Mouse (Mus musculus) intestine, embryonic 14.5 days (tissue): ENCODE results near the gene Ssr2. TPM values are rescaled to one million over a fixed set of nuclear protein-coding genes. Genes with fewer than 3 reads are reported as not detected.

Experiments
- ATAC-seq: fragments of 200-750 bp; cut with Nextera tagmentation; replicated peaks from 2 replicates; pipeline ENCODE4 v1.8.0; 2017; ENCODE audit warnings: low read depth, moderate number of reproducible peaks, moderate TSS enrichment, moderate library complexity; ENCODE audit not compliant: low FRiP score, low TSS enrichment
- DNase-seq: peaks from one replicate; pipeline ENCODE4 v3.0.0-alpha.2; 2018; ENCODE audit warnings: low spot score
- H3K27ac ChIP-seq: fragments of 300-500 bp; sonication (generic); 2 replicates; pipeline ENCODE4 v1.5.1; 2014; ENCODE audit warnings: low read depth, mild to moderate bottlenecking, control low read depth
- H3K27me3 ChIP-seq: fragments of 300-500 bp; sonication (generic); replicated peaks from 2 replicates; pipeline ENCODE4 v1.6.1; 2014; ENCODE audit warnings: low read length, control low read depth; ENCODE audit not compliant: control insufficient read depth, insufficient read depth
- H3K36me3 ChIP-seq: fragments of 300-500 bp; sonication (generic); 2 replicates; pipeline ENCODE4 v1.6.1; 2014; ENCODE audit warnings: low read length, control low read depth; ENCODE audit not compliant: control insufficient read depth, insufficient read depth
- H3K4me1 ChIP-seq: fragments of 300-500 bp; sonication (generic); replicated peaks from 2 replicates; pipeline ENCODE4 v1.6.1; 2014; ENCODE audit warnings: low read length, control low read depth, mixed read lengths; ENCODE audit not compliant: control insufficient read depth, insufficient read depth
- H3K4me2 ChIP-seq: fragments of 300-500 bp; sonication (generic); 2 replicates; pipeline ENCODE4 v1.6.1; 2014; ENCODE audit warnings: low read length
- H3K4me3 ChIP-seq: fragments of 300-500 bp; sonication (generic); 2 replicates; pipeline ENCODE4 v1.5.1; 2014; ENCODE audit warnings: low read depth, low read length, control low read depth, mixed read lengths
- H3K9ac ChIP-seq: fragments of 300-500 bp; sonication (generic); 2 replicates; pipeline ENCODE4 v1.6.1; 2014; ENCODE audit warnings: mild to moderate bottlenecking, low read length
- H3K9me3 ChIP-seq: fragments of 300-500 bp; sonication (generic); 2 replicates; pipeline ENCODE4 v1.6.1; 2016; ENCODE audit warnings: low read length, control low read depth; ENCODE audit not compliant: control insufficient read depth
- WGBS: fragments of 180-500 bp; shearing (Covaris S2); extraction: QIAGEN DNeasy Blood & Tissue Kit; methylation state at CpG from one replicate; pipeline ENCODE4 v1.1.7; 2014; 5-methylcytosine and 5-hydroxymethylcytosine counted together
- polyA plus RNA-seq: library from polyadenylated mRNA; unstranded; fragments of >200 nt; fragmentation: Nextera tagmentation; extraction: Ambion mirVana; gene quantifications from 2 replicates; pipeline ENCODE4 v1.2.1, GENCODE M21; 2014

Gene Ssr2
- polyA plus RNA-seq, 1 experiment from 2014 or later = 290 TPM

DNA sequence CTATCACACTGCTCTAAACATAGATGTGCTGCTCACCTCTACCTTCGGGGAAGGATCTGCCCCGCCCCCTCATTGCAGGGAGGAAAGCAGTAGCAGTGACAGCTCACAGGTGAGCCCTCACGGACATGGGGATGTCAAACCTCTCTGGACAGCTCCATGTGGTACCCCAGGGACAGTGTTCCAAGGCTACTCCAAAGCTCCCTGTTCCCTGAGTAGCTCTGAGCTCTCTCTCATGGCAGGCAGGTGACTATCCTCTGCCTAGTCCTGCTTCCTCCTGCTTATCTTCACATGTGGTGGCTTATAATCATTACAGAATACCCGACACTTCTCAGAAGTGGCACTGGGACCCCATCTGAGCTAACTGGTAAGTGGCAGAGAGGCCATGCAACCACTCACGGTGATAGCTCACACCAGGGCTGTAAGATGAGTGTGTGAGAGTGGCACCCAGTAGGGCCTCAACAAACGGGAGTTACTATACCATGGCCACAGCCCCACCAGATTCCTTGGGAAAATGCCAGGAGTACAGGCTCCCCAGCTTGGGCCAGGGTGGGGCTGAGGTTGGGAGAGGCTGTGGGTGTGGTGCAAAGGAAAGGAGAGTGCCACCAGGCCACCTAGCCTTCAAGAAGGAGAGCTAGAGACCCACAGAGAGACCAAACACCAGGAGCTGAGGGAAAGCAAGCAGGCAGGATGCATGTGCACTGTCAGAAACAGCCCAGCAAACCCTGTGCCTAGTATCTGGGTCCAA is 28.8 kb upstream of the Ssr2 start:
- Histone ChIP-seq H3K36me3 (0 out of 2 replicates have a peak, but pooled peaks cover 3% of the 10 kb centered on the region), H3K4me3 (no peak overlapping the region), H3K4me2 (peak overlapping the region; percentile 11; the same call in 1 of the 2 replicates), H3K27ac (no peak overlapping the region), H3K9ac (no peak overlapping the region), H3K27me3 (no peaks in the 10 kb centered on the region), H3K4me1 (peaks cover 8% of the 10 kb centered on the region), H3K9me3 (no peaks in the 10 kb centered on the region)
- ATAC-seq = 0 out of 2 replicates have a peak, but pooled peaks have one; percentile 12
- 67% methylated on average over 6 of the region's 6 CpGs for WGBS
- DNase-seq = no peak

DNA sequence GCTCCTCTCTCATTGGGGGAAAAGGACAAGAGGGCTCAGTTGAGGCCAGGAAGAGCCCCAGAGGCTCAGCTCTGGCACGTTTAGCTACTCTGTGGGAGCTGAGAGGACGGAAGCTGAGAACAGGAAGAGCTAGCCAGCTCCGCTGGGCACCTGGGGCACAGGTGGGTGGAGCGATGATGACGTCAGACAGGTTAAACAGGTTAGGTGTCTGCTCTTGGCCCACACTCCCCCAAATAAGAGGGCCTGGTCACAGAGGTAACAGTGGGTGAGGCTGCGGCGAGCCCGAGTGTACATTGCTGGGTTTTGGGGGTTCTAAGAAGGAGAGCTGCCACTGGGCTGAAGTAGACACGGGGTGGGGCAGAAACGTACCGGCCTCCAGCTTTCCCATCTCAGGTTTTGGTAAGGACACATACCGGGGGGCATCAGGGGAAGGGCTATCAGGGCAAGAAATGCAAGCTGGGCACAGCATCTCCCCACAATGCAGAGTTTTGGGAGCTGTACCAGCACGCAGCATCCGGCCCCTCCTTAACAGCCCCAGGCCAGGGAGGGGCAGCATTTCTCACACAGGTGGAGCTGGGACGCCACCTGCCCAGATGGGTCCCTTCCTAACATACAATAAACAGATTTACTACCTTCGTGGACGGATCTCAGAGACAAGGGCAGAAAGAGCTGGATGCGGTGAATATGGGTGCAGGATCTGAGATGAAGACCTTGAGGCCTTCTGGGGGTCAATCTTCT is 27.3 kb upstream of the Ssr2 start, which contains the start of gene Rab25:
Gene Rab25, minus strand, starts transcription at position 121 of the 738 bp plus-strand sequence.
- Histone ChIP-seq H3K9ac (no peak within 1 kb of the TSS), H3K36me3 (no peaks in the 10 kb centered on the region), H3K4me1 (peaks cover 13% of the 10 kb centered on the region), H3K4me2 (peak within 1 kb of the TSS; percentile 36), H3K4me3 (peak within 1 kb of the TSS; percentile 24), H3K27ac (peak within 1 kb of the TSS; percentile 4; the same call in 1 of the 2 replicates), H3K27me3 (no peaks in the 10 kb centered on the region), H3K9me3 (no peaks in the 10 kb centered on the region)
- DNase-seq (peak; percentile 77), ATAC-seq (peak; percentile 25; the same call in 1 of the 2 replicates)
- WGBS = 38% methylated on average over 18 of the region's 18 CpGs

DNA sequence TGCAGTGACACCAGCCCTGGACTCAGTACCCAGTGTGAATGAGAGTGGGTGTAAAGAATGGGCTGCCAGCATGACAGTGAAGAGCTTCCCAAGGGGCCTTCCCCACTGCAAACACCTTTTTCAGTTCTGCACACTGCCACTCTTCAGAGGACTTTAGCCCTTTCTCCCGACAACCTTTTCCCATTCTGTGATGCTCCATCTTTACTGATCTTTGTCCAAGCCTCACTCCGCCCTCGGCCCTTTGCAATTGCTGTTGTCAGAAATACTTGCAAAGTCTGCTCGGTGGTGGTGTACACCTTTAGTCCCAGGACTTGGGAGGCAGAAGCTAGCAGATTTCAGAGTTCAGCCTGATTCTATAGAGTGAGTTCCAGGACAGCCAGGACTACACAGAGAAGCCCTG is 24.1 kb upstream of the Ssr2 start:
- H3K9ac ChIP-seq = no peak overlapping the region
- peak overlapping the region; percentile 74; the same call in 1 of the 2 replicates for H3K4me3 ChIP-seq
- peak overlapping the region; percentile 95 for H3K4me2 ChIP-seq
- no peaks in the 10 kb centered on the region for H3K27me3 ChIP-seq
- H3K9me3 ChIP-seq = no peaks in the 10 kb centered on the region
- H3K4me1 ChIP-seq = peaks cover 21% of the 10 kb centered on the region
- no peak for DNase-seq
- peaks cover 16% of the 10 kb centered on the region for H3K36me3 ChIP-seq
- WGBS = 81% methylated on average over 4 of the region's 4 CpGs
- ATAC-seq = no peak
- no peak overlapping the region for H3K27ac ChIP-seq

DNA sequence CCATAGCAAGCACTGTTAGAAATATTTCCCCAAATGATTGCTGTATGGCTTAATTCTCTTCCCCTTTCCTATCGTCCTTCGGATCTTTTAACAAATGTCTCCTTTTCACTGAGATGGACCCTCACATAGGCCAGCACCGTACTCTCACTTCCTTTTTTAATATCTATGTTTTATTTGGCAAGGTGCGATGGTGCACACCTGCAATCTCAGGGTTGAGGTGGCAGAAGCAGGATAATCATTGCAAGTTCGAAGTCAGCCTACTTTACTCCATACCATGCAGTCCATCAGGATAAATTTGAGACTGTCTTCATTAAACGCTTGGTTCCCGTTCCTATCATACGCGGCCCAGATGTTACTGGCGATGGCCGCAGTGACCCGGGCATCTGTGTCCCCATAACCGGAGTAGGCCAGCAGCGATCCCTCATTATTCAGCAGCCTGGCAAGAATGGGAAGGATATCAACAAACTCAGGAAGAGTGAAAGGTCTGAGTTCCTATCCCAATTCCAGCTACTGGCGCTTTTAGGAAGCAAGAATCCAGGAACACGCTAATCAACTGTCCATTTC is 23.5 kb upstream of the Ssr2 start:
- DNase-seq (no peak), ATAC-seq (no peak)
- peak overlapping the region; percentile 99; the same call in 1 of the 2 replicates for H3K27ac ChIP-seq
- WGBS = 23% methylated on average over 16 of the region's 16 CpGs
- peak overlapping the region; percentile 74 for H3K4me3 ChIP-seq
- H3K4me2 ChIP-seq = peak overlapping the region; percentile 95
- H3K9me3 ChIP-seq = no peaks in the 10 kb centered on the region
- peaks cover 21% of the 10 kb centered on the region for H3K4me1 ChIP-seq
- H3K9ac ChIP-seq = peak overlapping the region; percentile 89
- H3K36me3 ChIP-seq = peaks cover 22% of the 10 kb centered on the region
- H3K27me3 ChIP-seq = no peaks in the 10 kb centered on the region

DNA sequence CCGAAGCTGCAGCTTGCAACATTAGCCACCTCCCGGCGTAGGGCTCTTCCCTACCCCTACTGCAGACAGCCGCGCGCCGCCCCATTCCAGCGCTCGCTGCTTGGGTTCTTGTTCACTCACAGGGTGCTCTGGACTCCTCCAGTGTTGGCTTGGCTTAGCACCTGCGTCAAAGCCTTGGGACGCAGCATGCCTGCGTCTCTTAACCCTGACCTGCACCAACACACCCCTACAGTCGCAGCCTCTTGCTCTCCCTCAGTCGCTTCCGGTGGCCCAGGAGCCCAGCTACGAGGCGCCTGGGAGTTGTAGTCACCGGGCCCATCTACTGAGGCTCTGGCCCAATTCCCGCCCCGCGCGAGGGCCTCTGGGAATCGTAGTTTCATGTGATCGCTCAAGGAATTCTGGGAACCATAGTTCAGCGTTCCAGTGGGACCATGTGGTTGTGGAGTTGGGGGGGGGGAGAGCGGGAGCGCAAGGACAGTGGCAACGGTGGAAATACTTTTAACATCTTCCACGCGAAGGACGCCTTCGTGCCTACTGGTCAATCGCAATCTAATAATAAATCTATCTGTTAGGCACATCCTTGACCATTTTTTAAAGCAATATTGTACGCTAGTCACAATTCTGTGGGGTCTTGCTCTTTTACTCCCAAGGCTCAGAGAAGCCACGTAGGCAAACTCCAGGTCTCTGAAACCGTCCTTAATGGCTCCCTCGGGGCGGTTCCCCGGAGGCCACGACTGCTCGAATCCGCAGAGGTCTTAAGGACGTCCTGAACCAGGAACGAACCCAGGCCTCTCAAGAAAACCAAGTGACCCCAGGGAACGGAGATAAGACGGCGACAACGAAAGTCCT is 22.8 kb upstream of the Ssr2 start, which contains the start of gene Lamtor2:
Gene Lamtor2, minus strand, starts transcription at position 399 of the 849 bp plus-strand sequence.
- ATAC-seq = peak; percentile 84

DNA sequence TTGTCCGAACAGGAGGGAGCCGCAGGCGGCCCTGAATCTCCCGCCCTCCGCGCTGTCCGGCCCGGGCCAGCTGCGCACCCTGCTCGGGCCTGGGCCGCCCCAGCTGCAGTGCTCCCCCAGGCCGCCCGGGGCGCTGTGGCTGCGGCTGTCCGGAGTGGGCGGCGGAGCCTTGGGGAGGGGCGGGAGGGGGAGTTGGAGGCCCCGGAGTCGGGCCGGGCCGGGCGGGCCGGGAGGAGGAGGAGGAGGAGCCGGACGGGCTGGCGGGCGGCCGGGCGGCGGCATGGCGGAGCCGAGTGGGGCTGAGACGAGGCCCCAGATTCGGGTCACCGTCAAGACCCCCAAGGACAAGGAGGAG is 22.2 kb upstream of the Ssr2 start, which contains the start of gene Ubqln4:
Gene Ubqln4, plus strand, starts transcription at position 234 of the 355 bp plus-strand sequence.
- ATAC-seq = peak; percentile 89
- Histone ChIP-seq H3K4me2 (peak within 1 kb of the TSS; percentile 95), H3K9me3 (no peaks in the 10 kb centered on the region), H3K27me3 (no peaks in the 10 kb centered on the region), H3K4me3 (peak within 1 kb of the TSS; percentile 74), H3K36me3 (peaks cover 35% of the 10 kb centered on the region), H3K27ac (peak within 1 kb of the TSS; percentile 99), H3K4me1 (peaks cover 21% of the 10 kb centered on the region), H3K9ac (peak within 1 kb of the TSS; percentile 89)
- WGBS = under 1% methylated on average over 32 of the region's 37 CpGs
- peak; percentile 96 for DNase-seq

More for the DNA sequence above, 22.8 kb upstream of the Ssr2 start, which contains the start of gene Lamtor2:
- Histone ChIP-seq H3K27ac (peak within 1 kb of the TSS; percentile 99), H3K36me3 (peaks cover 29% of the 10 kb centered on the region), H3K4me3 (peak within 1 kb of the TSS; percentile 74), H3K27me3 (no peaks in the 10 kb centered on the region), H3K4me1 (peaks cover 21% of the 10 kb centered on the region), H3K9me3 (no peaks in the 10 kb centered on the region), H3K9ac (peak within 1 kb of the TSS; percentile 89), H3K4me2 (peak within 1 kb of the TSS; percentile 95)
- WGBS = under 1% methylated on average over 48 of the region's 48 CpGs
- DNase-seq = peak; percentile 94

DNA sequence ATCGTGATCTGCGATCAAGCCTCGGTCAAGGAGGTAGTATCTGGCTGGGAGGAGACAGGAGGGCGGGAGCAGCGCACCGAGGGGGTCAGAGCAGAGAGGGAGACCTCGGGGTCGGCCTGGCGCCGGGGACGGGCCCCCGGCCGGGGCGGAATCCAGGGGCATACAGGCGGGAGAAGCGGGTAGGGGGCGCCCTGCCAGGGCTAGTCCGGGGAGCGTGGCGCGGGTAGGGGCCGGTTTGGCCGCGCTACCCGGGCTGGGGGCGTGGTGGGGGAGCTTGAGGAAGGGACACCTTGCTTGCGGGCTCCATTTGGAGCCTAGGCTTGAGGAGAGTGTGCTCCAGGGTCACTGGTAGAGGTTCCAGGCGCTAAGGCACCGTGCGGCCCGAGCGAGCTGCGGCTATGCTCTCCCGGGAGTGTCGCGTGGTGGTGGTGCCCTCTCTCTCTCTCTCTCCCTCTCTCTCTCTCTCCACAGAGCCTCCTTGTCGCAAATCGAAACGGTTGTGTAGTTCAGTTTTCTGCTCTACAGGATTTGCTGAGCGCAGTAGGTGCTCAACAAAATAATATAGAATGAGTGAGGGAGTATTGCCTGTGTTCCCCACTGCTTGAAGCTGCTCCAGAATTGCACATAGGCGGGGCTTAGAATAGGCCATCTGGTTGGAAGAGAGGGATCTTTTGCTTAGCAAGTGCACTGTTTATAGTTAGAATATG is 21.6 kb upstream of the Ssr2 start:
- Histone ChIP-seq H3K36me3 (peaks cover 41% of the 10 kb centered on the region), H3K27ac (peak overlapping the region; percentile 99), H3K4me1 (peaks cover 21% of the 10 kb centered on the region), H3K27me3 (no peaks in the 10 kb centered on the region), H3K9ac (peak overlapping the region; percentile 89), H3K4me2 (peak overlapping the region; percentile 95), H3K9me3 (no peaks in the 10 kb centered on the region), H3K4me3 (peak overlapping the region; percentile 74)
- no peak for DNase-seq
- WGBS = under 1% methylated on average over 40 of the region's 41 CpGs
- peak; percentile 54 for ATAC-seq
